Mouse (Mus musculus) limb, embryonic 13.5 days (tissue): ENCODE measurements around the gene Scarb1. TPM values are rescaled to one million over a fixed set of nuclear protein-coding genes. Genes with fewer than 3 reads are reported as not detected.

Experiments used
- ATAC-seq: fragments of 200-750 bp; cut with Nextera tagmentation; 2 replicates; pipeline ENCODE4 v1.8.0; 2017; ENCODE audit warnings: low read depth, moderate number of reproducible peaks, moderate TSS enrichment; ENCODE audit not compliant: low FRiP score
- H3K27ac ChIP-seq: fragments of 300-500 bp; sonication (generic); 2 replicates; pipeline ENCODE4 v1.5.1; 2015; ENCODE audit warnings: inconsistent platforms, mild to moderate bottlenecking, moderate library complexity
- H3K27me3 ChIP-seq: fragments of 300-500 bp; sonication (generic); 2 replicates; pipeline ENCODE4 v1.6.1; 2015; ENCODE audit warnings: mild to moderate bottlenecking, inconsistent platforms
- H3K36me3 ChIP-seq: fragments of 300-500 bp; sonication (generic); 2 replicates; pipeline ENCODE4 v1.6.1; 2015; ENCODE audit warnings: inconsistent platforms, mild to moderate bottlenecking, moderate library complexity
- H3K4me1 ChIP-seq: fragments of 300-500 bp; sonication (generic); 2 replicates; pipeline ENCODE4 v1.6.1; 2015; ENCODE audit warnings: inconsistent platforms
- H3K4me2 ChIP-seq: fragments of 300-500 bp; sonication (generic); replicated peaks from 2 replicates; pipeline ENCODE4 v1.6.1; 2015; ENCODE audit warnings: inconsistent platforms, mild to moderate bottlenecking, moderate library complexity
- H3K4me3 ChIP-seq: fragments of 300-500 bp; sonication (generic); 2 replicates; pipeline ENCODE4 v1.5.1; 2015; ENCODE audit warnings: moderate library complexity, mild to moderate bottlenecking, inconsistent platforms
- H3K9ac ChIP-seq: fragments of 300-500 bp; sonication (generic); 2 replicates; pipeline ENCODE4 v1.6.1; 2015; ENCODE audit warnings: mild to moderate bottlenecking, inconsistent platforms
- H3K9me3 ChIP-seq: fragments of 300-500 bp; sonication (generic); 2 replicates; pipeline ENCODE4 v1.6.1; 2016; ENCODE audit warnings: inconsistent platforms
- WGBS: fragments of 180-500 bp; shearing (Covaris S2); methylation state at CpG from one replicate; pipeline ENCODE4 v1.1.7; 2015; 5-methylcytosine and 5-hydroxymethylcytosine counted together
- polyA plus RNA-seq: library from polyadenylated mRNA; unstranded; fragments of >200 nt; fragmentation: Nextera tagmentation; extraction: Ambion mirVana; gene quantifications from 2 replicates; pipeline ENCODE4 v1.2.1, GENCODE M21; 2015

Gene Scarb1
- polyA plus RNA-seq, 1 experiment from 2014 or later = 44.4 TPM

GRCm38 (mm10) chr5:125381954-125382672, 41.2 kb upstream of the Scarb1 start:
- Histone ChIP-seq H3K9ac (no peak overlapping the region), H3K4me2 (no peak overlapping the region), H3K27ac (no peak overlapping the region), H3K9me3 (no peaks in the 10 kb centered on the region), H3K4me3 (no peak overlapping the region), H3K4me1 (peaks cover 6% of the 10 kb centered on the region), H3K36me3 (peaks cover 30% of the 10 kb centered on the region), H3K27me3 (no peaks in the 10 kb centered on the region)
- peak; percentile 24; the same call in 1 of the 2 replicates for ATAC-seq
- WGBS = 72% methylated on average over 5 of the region's 5 CpGs

- Histone ChIP-seq H3K4me3 (no peak overlapping the region), H3K36me3 (0 out of 2 replicates have a peak, but pooled peaks cover 9% of the 10 kb centered on the region), H3K9me3 (no peaks in the 10 kb centered on the region), H3K27me3 (no peaks in the 10 kb centered on the region), H3K27ac (no peak overlapping the region), H3K4me2 (no peak overlapping the region), H3K9ac (no peak overlapping the region), H3K4me1 (no peaks in the 10 kb centered on the region)
- ATAC-seq = no peak
- WGBS = 80% methylated on average over 5 of the region's 5 CpGs
Observed at GRCm38 (mm10) chr5:125378919-125379318, 38.0 kb upstream of the Scarb1 start.

- 73% methylated on average over 7 of the region's 7 CpGs for WGBS
- ATAC-seq = no peak
- no peak overlapping the region for H3K9ac ChIP-seq
- H3K27me3 ChIP-seq = no peaks in the 10 kb centered on the region
- H3K36me3 ChIP-seq = no peaks in the 10 kb centered on the region
- H3K4me1 ChIP-seq = no peaks in the 10 kb centered on the region
- H3K4me2 ChIP-seq = no peak overlapping the region
- H3K27ac ChIP-seq = no peak overlapping the region
- no peak overlapping the region for H3K4me3 ChIP-seq
- no peaks in the 10 kb centered on the region for H3K9me3 ChIP-seq
Observed at GRCm38 (mm10) chr5:125377214-125377613, 36.3 kb upstream of the Scarb1 start.

- no peaks in the 10 kb centered on the region for H3K36me3 ChIP-seq
- WGBS = 89% methylated on average over 2 of the region's 2 CpGs
Observed at GRCm38 (mm10) chr5:125375871-125376270, 35.0 kb upstream of the Scarb1 start.

GRCm38 (mm10) chr5:125372027-125372426, 31.1 kb upstream of the Scarb1 start:
- no peaks in the 10 kb centered on the region for H3K9me3 ChIP-seq
- ATAC-seq = no peak
- H3K9ac ChIP-seq = no peak overlapping the region
- H3K4me2 ChIP-seq = no peak overlapping the region
- no peaks in the 10 kb centered on the region for H3K4me1 ChIP-seq
- no peak overlapping the region for H3K27ac ChIP-seq
- H3K36me3 ChIP-seq = no peaks in the 10 kb centered on the region
- WGBS = 80% methylated on average over 4 of the region's 4 CpGs
- no peak overlapping the region for H3K4me3 ChIP-seq
- H3K27me3 ChIP-seq = no peaks in the 10 kb centered on the region

More at GRCm38 (mm10) chr5:125375871-125376270, 35.0 kb upstream of the Scarb1 start:
- H3K9me3 ChIP-seq = no peaks in the 10 kb centered on the region
- H3K4me2 ChIP-seq = no peak overlapping the region
- no peaks in the 10 kb centered on the region for H3K27me3 ChIP-seq
- no peak for ATAC-seq
- H3K27ac ChIP-seq = no peak overlapping the region
- no peaks in the 10 kb centered on the region for H3K4me1 ChIP-seq
- H3K4me3 ChIP-seq = no peak overlapping the region
- no peak overlapping the region for H3K9ac ChIP-seq

- WGBS = 66% methylated on average over 7 of the region's 7 CpGs
- no peaks in the 10 kb centered on the region for H3K9me3 ChIP-seq
Observed at GRCm38 (mm10) chr5:125370950-125371693, 30.2 kb upstream of the Scarb1 start.

GRCm38 (mm10) chr5:125368568-125368967, 27.7 kb upstream of the Scarb1 start:
- H3K4me3 ChIP-seq = no peak overlapping the region
- peak; percentile 51; the same call in 1 of the 2 replicates for ATAC-seq
- H3K4me2 ChIP-seq = no peak overlapping the region
- H3K9me3 ChIP-seq = no peaks in the 10 kb centered on the region
- H3K9ac ChIP-seq = no peak overlapping the region
- 1% methylated on average over 4 of the region's 4 CpGs for WGBS
- no peaks in the 10 kb centered on the region for H3K4me1 ChIP-seq
- H3K36me3 ChIP-seq = no peaks in the 10 kb centered on the region
- H3K27me3 ChIP-seq = no peaks in the 10 kb centered on the region
- H3K27ac ChIP-seq = no peak overlapping the region

More at GRCm38 (mm10) chr5:125370950-125371693, 30.2 kb upstream of the Scarb1 start:
- H3K27ac ChIP-seq = no peak overlapping the region
- H3K4me1 ChIP-seq = no peaks in the 10 kb centered on the region
- no peak overlapping the region for H3K4me3 ChIP-seq
- H3K36me3 ChIP-seq = no peaks in the 10 kb centered on the region
- no peak overlapping the region for H3K4me2 ChIP-seq
- H3K27me3 ChIP-seq = no peaks in the 10 kb centered on the region
- H3K9ac ChIP-seq = no peak overlapping the region
- ATAC-seq = no peak

- H3K4me3 ChIP-seq = no peak overlapping the region
- H3K4me2 ChIP-seq = no peak overlapping the region
- ATAC-seq = no peak
- no peaks in the 10 kb centered on the region for H3K4me1 ChIP-seq
- no peaks in the 10 kb centered on the region for H3K36me3 ChIP-seq
- no peak overlapping the region for H3K27ac ChIP-seq
- H3K9ac ChIP-seq = no peak overlapping the region
- H3K9me3 ChIP-seq = no peaks in the 10 kb centered on the region
- 68% methylated on average over 5 of the region's 5 CpGs for WGBS
- H3K27me3 ChIP-seq = no peaks in the 10 kb centered on the region
Observed at GRCm38 (mm10) chr5:125368156-125368555, 27.3 kb upstream of the Scarb1 start.

- Histone ChIP-seq H3K4me1 (no peaks in the 10 kb centered on the region), H3K27me3 (no peaks in the 10 kb centered on the region), H3K9me3 (no peaks in the 10 kb centered on the region), H3K9ac (no peak overlapping the region), H3K27ac (no peak overlapping the region), H3K4me3 (no peak overlapping the region), H3K36me3 (no peaks in the 10 kb centered on the region), H3K4me2 (no peak overlapping the region)
- no peak for ATAC-seq
- 74% methylated on average over 4 of the region's 4 CpGs for WGBS
Observed at GRCm38 (mm10) chr5:125364851-125365429, 24.0 kb upstream of the Scarb1 start.

GRCm38 (mm10) chr5:125363894-125364293, 23.0 kb upstream of the Scarb1 start:
- Histone ChIP-seq H3K27ac (no peak overlapping the region), H3K4me3 (no peak overlapping the region), H3K9me3 (no peaks in the 10 kb centered on the region), H3K4me1 (no peaks in the 10 kb centered on the region), H3K4me2 (no peak overlapping the region), H3K9ac (no peak overlapping the region), H3K36me3 (no peaks in the 10 kb centered on the region), H3K27me3 (no peaks in the 10 kb centered on the region)
- WGBS = 67% methylated on average over 7 of the region's 7 CpGs
- no peak for ATAC-seq

GRCm38 (mm10) chr5:125360981-125361510, 20.2 kb upstream of the Scarb1 start:
- 75% methylated on average over 16 of the region's 16 CpGs for WGBS
- H3K9ac ChIP-seq = no peak overlapping the region
- no peaks in the 10 kb centered on the region for H3K36me3 ChIP-seq
- no peaks in the 10 kb centered on the region for H3K9me3 ChIP-seq
- H3K4me3 ChIP-seq = no peak overlapping the region
- H3K4me2 ChIP-seq = no peak overlapping the region
- H3K4me1 ChIP-seq = no peaks in the 10 kb centered on the region
- H3K27me3 ChIP-seq = no peaks in the 10 kb centered on the region
- ATAC-seq = no peak
- no peak overlapping the region for H3K27ac ChIP-seq

- Histone ChIP-seq H3K4me2 (no peak overlapping the region), H3K4me3 (no peak overlapping the region), H3K27ac (no peak overlapping the region), H3K9me3 (no peaks in the 10 kb centered on the region), H3K4me1 (peaks cover 5% of the 10 kb centered on the region), H3K9ac (no peak overlapping the region), H3K27me3 (no peaks in the 10 kb centered on the region), H3K36me3 (no peaks in the 10 kb centered on the region)
- ATAC-seq = no peak
- 78% methylated on average over 9 of the region's 9 CpGs for WGBS
Observed at GRCm38 (mm10) chr5:125360566-125360965, 19.7 kb upstream of the Scarb1 start.
